Mouse (Mus musculus) neural tube, embryonic 10.5 days (tissue): ENCODE measurements around the gene Cntn5.

Experiments
- DNase-seq: peaks from one replicate; pipeline ENCODE4 v3.0.0-alpha.2; 2017; ENCODE audit warnings: low spot score; ENCODE audit errors: extremely low spot score

Gene Cntn5

DNA sequence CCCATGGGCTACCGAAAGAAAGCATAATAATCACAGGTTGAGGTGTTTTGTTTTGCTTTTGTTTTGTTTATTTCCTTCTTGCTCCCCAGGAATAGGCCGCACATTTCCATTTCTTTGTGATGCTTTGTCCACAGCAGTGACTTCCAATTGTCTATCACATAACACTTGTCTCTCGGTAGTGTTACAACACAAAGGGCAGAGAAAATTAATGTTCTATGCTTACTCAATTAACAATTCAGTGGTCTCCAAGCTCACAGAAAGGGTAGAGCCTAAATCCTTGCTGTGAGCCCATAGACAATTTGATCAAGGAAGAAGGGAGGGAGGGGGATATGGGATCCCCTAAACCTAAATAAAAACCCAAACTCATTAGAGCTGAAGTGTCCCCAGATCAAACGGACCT lies 671.2 kb downstream of the Cntn5 start:
- no peak for DNase-seq

DNA sequence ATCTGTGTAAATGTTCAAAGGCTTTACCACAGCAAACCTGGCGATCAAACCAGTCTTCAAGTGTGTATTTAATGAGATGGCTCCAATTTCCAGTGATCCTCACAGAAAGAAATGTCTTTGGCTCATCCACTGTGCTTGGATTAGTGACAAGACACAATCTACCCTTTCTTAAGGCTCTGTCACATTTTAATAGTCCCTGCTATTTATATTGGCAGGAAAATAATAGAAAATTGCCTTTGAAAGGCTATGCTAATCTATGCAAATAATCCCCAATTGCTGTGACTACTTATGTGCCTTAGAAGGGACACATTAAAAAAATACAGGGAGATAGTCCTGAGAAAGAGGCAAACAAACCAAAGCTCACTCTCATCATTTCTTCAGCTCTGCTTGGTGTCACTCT lies 672.5 kb downstream of the Cntn5 start:
- DNase-seq, result no peak

DNA sequence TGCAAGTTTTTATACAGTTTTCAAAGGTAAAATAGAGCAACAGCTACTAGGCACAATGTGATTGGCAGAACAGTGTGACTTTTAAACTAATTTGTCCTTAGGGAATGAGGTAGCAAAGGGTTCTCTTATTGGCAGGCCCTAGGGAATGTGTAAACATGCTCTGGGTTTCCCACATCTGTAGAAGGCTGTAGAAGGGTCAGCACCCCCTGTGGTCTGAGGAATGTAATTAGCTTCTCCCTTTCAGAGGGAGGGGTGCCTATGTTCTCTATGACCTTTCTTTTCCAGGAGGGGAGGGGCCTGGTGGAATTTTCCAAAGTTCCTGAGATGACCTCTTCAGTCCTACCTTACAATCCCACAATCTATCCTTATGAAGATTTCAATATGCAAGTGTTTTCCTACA lies 673.6 kb downstream of the Cntn5 start:
- DNase-seq, result no peak

DNA sequence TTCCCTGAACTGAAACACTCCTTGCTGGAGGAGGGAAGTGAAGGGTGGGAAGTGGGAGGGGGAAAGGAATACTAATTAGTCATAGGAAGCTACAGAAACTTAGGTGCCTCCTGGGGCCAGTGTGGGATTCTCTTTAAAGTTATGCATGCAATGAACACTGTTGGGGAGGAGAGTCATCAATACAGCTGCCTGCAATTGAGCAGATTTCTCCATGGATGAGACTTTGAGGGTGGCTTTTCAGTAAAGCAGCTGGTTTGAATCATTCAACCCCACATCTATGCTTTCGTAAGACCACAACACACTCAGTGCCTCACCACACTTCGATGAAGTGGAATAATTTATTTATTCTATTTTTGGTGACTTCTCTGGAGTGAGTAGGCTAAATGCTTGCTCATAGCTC lies 674.9 kb downstream of the Cntn5 start:
- no peak for DNase-seq

DNA sequence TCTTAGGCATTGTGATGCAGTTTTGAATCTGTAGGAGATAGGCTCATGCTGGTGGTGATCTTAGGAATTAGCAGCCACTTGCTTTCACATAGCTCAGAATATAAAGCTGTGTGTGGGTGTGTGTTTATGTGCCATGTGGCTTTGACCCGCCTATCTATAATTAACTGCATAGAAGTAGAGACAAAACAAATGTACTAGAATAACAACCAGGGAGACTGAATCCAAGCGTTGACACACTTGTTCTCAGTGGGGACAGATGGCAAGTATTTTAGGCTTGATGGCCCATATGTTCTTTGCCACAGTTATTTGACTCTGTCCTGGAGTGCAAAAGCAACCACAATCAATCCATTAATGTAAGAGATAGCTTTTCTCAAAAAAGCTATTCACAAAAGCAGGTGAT lies 678.6 kb downstream of the Cntn5 start:
- no peak for DNase-seq

DNA sequence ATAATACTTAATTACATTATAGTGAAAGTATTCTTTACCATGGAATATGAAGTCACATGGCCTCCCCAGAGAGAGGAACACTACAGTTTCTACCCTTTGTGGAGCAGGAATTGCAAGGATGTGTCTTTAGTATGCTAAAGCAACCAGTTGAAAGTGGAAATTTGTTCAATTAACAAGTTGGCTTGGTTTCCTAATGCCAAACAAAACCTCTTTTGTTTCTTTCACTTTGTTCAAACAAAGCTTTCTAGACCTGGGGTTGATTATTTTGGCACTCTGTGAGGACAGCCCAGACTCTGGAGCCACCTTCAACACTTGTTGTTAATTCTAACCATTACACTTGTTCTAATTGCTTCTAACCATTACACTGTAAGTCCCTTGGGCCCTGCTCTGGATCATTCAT lies 718.5 kb downstream of the Cntn5 start:
- DNase-seq, result no peak

DNA sequence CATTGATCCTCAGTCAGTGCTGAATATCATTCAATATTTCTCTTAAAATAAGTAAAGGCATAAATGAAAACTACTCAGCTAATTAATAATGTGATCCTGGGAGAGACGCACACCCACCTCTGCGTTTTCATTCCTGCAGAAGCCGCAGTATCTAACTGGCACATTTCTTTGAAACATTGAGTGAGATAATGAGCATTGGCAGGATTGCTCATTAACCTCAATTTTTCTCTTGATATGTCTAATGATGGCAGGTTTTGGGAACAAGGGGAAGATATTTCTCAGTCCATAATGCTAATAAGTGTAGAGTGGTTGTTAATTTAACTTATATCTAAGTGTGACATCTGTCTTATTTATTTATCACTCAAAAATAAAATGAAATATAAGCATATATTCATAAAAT lies 734.0 kb downstream of the Cntn5 start:
- no peak for DNase-seq

DNA sequence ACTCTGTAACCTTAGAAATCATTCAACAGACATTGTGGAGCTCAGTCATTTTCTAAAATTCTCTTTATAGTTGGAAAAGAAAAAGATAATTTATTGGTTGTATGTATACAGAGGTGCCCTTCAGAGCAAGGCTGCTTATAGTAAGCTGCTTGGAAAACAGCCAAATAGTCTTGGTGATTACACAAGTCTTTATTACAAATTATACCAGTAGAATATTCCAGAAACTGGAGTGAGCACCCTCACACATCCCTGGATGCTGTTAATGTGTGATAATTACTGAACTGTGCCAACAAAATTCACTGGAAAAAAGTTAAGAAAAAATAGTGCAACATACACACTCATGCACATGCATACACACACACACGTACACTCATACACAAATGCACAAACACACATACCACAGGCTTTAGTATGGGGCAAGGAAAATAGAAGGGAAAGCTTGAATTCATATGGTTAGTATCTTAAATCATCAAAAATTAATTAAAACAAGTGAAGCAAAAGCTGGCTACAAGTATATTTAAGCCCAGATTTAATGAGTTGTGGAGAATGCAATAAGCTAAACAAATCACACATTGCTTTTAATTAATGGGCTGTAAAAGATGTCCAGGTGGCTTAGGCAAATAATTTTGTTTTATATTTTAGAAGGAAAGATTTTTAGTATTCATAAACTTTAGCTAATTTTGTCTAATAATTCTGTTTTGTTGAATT lies 783.1 kb downstream of the Cntn5 start:
- no peak for DNase-seq

DNA sequence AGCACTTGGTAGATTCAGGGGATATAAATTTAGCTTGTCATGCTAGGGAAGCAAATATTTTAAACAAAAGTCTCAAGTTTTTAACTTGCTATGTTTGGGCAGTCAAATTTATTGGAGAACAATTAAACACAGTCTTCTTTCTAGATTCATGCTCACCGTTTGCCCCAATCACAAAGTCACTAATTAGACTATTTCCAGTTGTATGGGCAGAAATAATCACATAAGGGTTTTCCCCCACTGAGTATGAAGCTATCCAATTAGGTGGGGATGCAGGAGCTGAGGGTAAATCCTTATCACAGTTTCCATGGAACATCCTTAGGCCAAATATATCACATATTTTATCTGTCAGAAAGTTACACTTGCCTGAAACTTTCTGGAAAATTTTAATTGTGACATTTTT lies 788.0 kb downstream of the Cntn5 start:
- no peak for DNase-seq

DNA sequence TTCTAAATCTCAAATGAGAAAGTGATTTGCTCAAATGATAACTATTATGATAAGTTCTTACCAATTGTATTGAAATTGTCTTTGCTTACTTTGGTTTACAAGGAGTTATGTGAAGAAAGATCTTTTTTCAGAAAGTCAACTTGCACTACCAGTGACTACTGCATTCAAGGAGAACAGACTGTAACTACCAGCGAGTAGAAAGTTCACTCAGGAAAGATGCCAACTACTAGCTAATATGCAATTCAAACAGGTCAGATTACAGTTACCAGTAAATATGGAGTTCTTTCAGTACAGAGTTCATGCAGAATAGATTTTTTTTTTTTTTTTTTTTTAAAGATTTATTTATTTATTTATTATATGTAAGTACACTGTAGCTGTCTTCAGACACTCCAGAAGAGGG lies 795.4 kb downstream of the Cntn5 start:
- no peak for DNase-seq

DNA sequence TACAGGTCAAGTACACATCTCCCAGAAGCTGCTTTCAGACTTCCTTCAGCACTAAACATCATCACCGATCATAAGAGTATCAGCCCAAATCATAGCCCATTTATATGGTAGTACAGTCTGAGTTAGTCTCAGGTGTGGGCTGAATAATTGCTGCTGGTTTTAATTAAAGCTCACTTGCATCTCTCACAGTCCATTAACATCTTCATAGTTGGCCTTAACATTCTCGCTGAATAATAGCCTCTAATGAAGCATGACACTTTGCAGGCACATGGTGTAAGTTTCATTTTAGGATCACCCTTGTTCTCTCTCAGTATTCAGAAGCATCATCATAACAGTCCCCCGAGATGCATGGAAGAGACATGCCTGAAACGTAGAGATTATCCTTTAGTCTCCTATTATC lies 796.7 kb downstream of the Cntn5 start:
- no peak for DNase-seq

DNA sequence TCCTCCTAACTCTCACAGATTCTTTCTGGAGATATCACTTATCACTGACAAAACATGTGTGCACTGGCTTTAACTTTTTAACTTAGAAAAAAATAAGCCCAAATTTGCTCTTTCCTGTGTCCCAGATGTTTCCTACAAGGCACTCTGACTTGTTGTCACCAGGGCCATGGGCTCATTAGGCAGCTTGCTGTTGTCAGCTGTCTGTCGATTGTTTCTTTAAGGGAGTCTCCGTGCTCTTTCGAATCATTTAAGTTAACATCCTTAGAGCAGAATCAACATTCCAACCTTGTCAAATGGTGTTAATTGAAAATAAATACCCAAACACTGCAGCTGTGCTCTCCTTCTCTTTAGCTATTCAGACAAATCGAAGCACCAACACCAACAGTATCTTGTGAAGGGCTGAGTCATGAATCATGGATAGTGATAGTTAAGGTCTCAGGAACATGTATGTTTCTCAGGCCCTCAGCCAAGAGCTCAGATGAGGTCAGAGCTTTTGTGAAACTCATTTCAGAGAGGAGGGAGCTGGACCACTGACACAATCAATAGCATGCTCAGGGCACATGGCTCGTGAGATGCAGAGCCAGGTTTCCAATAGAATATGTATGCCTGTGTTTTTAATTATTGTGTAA lies 802.6 kb downstream of the Cntn5 start:
- no peak for DNase-seq

DNA sequence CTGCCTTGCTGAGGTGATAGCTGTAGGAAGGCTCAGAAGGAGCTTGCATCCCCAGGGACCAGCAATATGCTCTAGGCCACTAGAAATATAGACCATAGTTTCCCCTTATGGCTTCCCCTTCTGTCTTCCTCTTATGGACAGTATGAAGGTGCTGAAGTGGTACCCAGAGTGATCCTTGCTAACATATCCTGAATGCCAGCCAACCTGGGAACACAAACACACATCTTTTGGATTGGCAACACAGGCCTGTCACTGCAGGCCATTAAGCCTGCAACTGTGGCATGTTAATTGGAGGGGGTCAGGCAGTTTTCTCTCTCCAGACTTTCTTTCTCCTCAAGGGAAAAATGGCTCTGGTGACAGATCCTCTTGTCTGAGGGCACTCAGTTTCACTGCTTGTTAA lies 828.3 kb downstream of the Cntn5 start:
- DNase-seq, result no peak

DNA sequence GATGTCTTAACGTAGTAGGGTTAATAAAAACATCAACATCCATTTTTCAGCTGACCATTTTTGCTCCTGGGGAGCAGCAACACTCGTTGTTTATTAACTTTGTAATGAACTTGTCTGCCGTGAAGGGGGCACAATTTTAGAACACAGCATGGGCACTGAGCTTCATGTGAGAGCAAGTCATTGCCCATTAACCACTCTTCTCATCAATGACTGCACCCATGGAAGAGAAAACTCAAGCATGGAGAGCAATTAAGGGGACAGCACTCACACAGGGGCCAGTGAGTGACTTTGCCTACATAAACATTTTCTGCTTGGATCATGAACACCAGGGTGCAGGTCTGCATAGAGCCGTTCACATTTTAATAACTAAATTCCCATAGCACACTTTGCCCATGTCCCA lies 831.2 kb downstream of the Cntn5 start:
- no peak for DNase-seq

DNA sequence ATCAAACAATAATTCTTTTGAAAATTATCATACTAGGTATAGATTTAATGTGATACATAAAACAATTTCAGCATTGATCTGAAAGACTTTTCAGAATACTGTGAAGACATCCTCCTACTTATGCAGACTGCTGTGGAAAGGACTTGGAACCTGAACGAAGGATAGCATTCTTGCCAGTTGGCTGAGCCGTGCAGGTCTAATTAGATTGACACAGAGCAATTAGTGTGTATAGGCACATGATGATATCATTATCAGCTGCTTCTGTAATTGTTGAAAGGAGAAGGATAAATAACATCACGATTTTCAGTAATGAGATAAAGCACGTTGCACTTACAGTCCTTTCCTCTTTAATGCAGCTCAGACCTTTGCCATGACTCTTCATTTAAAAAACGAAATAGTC lies 831.7 kb downstream of the Cntn5 start:
- no peak for DNase-seq

DNA sequence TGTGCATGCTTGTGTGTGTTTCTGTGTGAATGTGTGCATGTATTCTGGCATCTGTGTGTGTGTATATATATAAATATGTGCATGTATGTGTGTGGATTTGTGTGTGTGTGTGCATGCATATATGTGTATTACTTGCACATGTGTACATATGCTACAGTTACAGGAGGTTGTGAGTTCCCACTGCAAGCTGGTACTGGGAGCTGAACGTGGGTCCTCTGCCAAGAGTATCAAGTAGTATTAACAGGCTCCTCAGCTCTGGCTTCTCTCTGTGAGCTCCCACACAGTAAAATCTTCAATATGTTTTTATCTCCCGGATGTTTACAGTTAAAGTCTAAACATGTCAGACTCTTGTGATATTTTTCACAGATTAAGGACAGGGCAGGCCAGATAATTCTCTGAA lies 833.3 kb downstream of the Cntn5 start:
- DNase-seq, result no peak

DNA sequence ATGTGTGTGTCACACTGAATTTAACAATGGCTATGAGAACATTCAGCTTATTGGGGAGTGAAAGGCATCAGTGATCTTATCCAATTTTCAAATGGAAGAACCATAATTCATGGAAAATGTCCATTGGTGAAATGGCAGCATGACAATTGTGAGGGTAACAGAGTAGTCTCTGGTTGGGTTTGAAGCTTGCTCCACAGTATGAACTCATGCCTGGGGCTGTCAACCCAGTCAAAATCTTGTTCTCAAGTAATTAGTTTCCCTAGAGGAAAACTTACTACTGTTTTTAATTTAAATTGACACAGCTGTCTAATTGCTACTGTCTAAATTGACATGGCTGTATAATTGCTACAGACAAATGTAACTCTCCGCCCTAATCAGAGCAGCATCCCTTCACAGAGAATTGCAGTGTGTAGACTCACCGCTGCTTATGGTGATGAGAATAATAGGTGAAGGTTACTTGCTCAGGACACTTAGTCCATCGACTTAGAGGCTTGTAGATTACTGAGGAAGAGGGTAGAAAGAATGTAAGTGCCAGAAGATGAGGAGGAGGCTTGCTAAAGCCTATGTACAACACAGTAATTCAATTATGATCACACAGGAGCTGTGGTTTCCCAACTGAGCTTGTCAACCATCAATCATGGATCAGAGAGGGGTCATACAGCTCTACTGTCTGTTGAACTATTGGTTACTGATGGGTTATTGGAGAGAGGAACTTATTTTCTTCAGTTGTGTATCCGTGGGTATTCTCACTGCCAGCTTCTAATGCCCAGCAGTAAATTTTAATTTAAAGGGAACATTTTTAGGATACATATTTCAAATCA lies 859.4 kb downstream of the Cntn5 start:
- no peak for DNase-seq

DNA sequence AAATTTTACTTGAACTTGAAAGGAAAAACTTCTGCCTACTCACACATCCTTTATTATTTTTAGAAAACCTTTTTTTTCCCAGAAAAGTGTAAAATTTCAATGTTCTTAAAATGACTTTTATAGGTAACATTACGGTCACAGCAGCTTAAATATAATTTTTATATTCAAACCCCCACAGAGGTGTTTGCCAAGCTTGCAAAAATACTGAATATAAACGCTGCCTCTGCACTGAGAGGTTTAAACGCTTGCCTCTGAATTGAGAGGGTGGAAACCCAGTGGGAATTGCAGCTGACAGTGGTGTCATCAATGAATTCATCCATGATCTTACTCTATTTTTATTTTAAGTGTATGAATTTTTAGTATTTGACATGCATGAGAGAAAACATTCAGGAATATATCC lies 861.6 kb downstream of the Cntn5 start:
- DNase-seq, result no peak

DNA sequence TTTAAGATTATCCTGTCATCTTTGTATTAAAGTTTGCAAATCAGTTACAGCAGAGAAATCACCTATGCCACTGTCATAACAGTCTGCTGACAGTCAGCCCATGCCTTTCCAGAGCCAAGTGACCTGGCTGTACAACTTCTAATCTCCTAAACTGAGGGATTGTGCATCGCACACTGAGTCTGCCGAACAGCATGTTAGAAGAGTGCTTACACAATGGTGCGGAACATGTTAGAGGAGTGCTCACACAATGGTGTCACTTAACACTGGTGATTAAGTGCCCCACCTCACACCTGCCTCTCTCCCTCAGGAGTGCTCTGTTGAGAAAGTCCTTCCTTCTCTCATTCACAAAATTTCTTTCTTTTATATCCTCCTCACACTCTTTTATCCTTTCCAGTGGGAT lies 889.4 kb downstream of the Cntn5 start:
- DNase-seq, result no peak

DNA sequence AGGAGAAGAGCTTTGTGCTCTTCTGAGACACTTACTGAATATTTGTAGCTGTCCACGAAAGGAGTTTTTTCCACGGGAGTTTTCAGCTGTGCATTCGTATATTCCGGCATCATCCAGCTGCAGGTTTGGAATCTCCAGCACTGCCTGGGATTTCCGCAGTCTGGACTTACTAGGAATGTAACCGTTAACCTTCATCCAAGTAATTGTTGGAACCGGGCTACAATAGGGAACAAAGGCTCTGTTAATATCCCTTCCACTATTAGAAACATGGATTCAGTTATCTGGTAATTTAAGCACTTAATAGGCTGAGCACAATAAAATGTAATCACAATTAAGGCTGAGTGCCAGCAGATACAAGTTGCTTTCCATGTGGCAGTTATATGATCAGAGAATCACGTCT lies 920.5 kb downstream of the Cntn5 start:
- DNase-seq, result no peak

DNA sequence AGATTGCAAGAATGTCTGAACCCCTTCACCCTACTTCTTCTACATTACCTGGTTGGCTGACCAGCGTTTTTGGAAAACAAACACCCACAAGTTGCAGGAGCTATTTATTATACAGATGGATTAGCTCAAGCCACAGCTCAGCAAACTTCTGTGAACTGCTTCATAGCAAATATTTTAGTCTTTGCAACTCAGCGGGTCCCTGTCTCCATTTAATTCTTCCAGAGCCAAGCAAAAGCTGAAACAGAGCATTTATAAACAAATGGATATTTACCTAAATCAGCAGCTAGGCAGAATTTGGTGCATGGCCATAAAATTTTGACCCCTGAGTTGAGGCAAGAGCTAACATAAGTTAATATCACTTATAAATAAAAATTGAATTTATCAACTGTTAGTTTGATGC lies 921.4 kb downstream of the Cntn5 start:
- DNase-seq, result no peak

DNA sequence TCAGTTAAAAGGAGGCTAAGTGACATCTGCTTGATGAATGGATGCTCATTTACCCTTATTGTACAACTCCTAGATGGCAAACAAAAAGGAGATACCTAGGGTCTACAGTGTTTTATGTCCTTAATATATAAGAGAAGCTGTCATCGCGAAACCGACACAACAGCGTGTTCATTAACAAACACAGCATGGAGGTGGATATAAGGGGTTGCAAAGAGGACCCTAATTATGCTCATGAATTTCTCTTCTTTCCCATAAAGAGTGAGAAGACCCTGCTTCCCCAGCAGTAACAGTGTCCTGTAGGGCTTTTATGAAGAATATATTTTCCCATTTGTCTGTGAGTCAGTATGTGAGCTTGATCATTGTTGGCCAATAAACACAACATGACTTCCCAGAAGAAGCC lies 939.2 kb downstream of the Cntn5 start:
- no peak for DNase-seq
